Mouse (Mus musculus) neutrophil, adult 5-6 weeks (primary cell): ENCODE measurements around the gene Omt2b. TPM values are rescaled to one million over a fixed set of nuclear protein-coding genes. Genes with fewer than 3 reads are reported as not detected.

ENCODE experiments used
- ATAC-seq: fragments of 151-379, 151-347 bp; 2 replicates; pipeline ENCODE4 v1.8.0; 2017; ENCODE audit warnings: mild to moderate bottlenecking, moderate TSS enrichment; ENCODE audit not compliant: insufficient number of reproducible peaks, poor library complexity, low FRiP score, severe bottlenecking; ENCODE audit errors: extremely low read depth
- total RNA-seq: library from RNA; stranded (forward); fragments of 200-1000 nt; gene quantifications from 2 replicates; pipeline ENCODE4 v1.2.3, GENCODE M21; 2017

Omt2b gene
- total RNA-seq, 1 experiment from 2014 or later = not detected

DNA sequence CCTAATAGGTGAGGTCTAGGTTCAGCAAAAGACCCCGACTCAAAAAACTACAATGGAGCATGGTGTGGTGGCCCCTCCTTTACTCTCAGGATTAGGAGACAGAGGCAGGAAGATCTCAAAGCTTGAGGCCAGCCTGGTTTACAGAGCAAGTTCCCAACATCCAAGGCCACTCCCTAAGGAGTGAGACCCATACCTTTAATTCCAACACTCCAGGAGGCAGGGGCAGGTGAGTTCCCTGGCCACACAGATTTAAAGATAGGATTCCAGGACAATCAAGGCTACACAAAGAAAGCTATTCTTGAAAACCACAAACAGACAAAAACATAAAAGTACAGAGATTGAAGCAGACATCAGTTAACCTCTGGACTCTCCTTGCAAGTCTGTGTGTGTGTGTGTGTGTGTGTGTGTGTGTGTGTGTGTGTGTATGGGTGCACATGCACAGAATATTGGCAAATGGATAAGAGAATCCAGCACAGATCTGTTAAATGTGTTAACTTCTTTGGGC, 47.5 kb downstream of the Omt2b start:
- ATAC-seq = no peak

DNA sequence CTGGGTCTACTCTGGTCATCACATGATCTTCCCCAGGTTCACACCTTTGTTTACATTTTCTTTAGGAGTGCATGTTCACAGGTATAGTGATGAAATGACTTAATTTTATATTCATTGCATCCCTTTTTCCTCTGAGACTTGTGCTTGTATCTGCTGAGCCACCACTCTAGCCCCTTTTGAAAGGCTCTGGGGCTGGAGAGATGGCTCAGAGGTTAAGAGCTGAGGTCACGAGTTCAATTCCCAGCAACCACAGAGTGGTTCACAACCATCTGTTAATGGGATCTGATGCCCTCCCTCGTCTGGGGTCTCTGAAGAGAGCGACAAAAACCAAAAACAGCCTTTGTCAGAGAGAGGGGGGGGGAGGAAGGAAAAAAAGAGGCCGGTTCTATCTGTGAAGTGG, 48.1 kb downstream of the Omt2b start:
- ATAC-seq = no peak

DNA sequence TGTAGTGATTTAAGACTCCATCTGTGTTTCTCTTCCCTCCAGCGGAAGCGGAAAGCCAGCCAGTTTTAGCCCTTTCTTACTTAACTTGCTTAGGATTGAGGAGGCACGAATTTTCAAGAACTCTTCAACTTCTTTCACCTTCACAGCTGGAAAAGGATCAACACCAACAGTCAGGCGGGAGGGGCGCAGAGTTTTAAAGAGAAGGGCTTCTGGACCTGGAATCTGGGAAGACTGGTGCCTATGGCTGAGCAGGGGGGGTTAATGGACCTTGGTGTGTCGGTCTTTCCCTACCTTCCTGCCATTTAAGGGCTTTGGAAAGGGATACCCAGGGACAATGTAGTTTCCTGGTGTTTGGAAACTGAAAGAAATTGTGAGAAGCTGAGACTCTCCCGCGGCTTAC, 50.2 kb downstream of the Omt2b start:
- ATAC-seq = no peak

- no peak for ATAC-seq
These were observed 50.9 kb downstream of the Omt2b start, which contains the start of gene Ooep for GRCm38 (mm10) chr9:78378113-78378785. Gene Ooep, minus strand, starts transcription at chr9:78378725.

Other genes with a start within 250 kb of the Omt2b start
- gene Fbxo9, start 218.5 kb upstream of the Omt2b start, total RNA-seq = 72.2 and 80.3 TPM in 2 replicates
- gene Ick, start 218.4 kb upstream of the Omt2b start, total RNA-seq = 2.9 and 4.3 TPM in 2 replicates
- 3.4 and 4.2 TPM in 2 replicates for gene Gsta4, start 144.8 kb upstream of the Omt2b start, total RNA-seq
- gene Gsta1, start 96.9 kb upstream of the Omt2b start, total RNA-seq = not detected in 2 replicates
- gene Gm3776, start 70.5 kb upstream of the Omt2b start, total RNA-seq = not detected in 2 replicates
- not detected in 2 replicates for gene Gm10639, start 37.7 kb upstream of the Omt2b start, total RNA-seq
- not detected in 2 replicates for gene Omt2a, start 12.8 kb upstream of the Omt2b start, total RNA-seq
- gene Gsta2, start 28.2 kb downstream of the Omt2b start, total RNA-seq = 2.5 TPM in 1 of 2 replicates, not detected in the other
- gene Dppa5a, start 40.6 kb downstream of the Omt2b start, total RNA-seq = not detected in 2 replicates
- not detected in 2 replicates for gene Ooep, start 51.1 kb downstream of the Omt2b start, total RNA-seq
- gene Ddx43, start 68.2 kb downstream of the Omt2b start, total RNA-seq = 0.58 TPM in 1 of 2 replicates, not detected in the other
- gene Cgas, start 115.6 kb downstream of the Omt2b start, total RNA-seq = 2.2 TPM in 2 replicates
- 34.0 and 34.7 TPM in 2 replicates for gene Mto1, start 120.6 kb downstream of the Omt2b start, total RNA-seq
- not detected in 2 replicates for gene Gm17324, start 121.2 kb downstream of the Omt2b start, total RNA-seq
- 5,017 and 5,158 TPM in 2 replicates for gene Eef1a1, start 161.6 kb downstream of the Omt2b start, total RNA-seq